Mouse (Mus musculus) thymus, adult 18-20 months (tissue): Measurements from ENCODE around the gene Pxmp4.
A peak's percentile ranks its signal among the peaks of the same experiment; 100 is the strongest.

Experiments used
- DNase-seq, 2 experiments: peaks; one replicate each; pipeline ENCODE4 v3.0.0; 2022; ENCODE audit warnings: mixed read lengths in 2 of 2

Pxmp4 gene

DNA sequence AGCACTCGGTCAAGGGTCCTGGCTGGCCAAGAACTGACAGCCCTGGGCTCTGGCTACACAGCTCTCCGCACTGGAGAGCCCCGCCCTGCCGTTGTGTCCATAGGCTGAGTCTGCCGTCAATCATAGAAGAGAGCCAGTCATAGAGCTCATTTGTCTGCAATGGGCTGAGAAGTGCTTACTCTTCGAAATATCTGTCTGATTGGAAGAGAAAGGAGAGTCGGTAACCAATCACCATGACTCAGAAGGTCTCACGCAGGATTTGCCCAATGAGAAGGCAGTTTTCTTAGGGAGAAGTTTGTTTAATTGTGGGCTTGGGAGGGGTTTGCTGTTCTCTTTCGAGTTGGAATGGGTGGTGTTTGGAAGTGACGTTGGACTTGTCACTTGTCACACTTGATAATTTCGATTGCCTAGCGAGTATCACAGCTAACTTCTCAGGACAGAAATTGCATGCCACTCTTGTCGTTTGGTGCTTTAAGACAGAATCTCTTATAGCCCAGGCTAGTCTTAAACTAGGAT is at the start of gene Pxmp4:
Pxmp4 (minus strand) TSS at position 71 of the 516 bp plus-strand sequence.
- DNase-seq, result peak; percentile 92 to 98

DNA sequence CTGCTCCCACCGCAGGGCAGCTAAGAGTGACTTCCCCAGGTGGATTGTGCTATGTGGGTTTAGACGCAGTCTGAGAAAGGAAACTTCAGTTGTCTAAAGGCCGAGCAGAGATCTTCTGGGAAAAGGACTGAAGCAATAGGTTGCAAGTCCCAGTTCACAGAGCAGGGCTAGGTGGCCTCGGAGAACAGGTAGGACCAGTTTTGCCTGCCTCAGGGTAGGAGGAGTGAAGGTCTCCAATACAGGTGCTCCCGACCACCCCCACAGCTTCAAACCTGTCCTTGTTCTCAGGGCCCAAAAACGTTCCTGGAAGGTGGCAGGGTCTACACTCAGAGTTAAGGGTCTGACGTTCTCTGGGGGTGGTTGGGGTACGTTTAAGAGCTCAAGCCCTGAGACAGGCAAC is 47.9 kb upstream of the Pxmp4 start, which contains the start of gene Chmp4b:
Chmp4b (plus strand) TSS at position 343 of the 400 bp plus-strand sequence.
- no peak for DNase-seq

DNA sequence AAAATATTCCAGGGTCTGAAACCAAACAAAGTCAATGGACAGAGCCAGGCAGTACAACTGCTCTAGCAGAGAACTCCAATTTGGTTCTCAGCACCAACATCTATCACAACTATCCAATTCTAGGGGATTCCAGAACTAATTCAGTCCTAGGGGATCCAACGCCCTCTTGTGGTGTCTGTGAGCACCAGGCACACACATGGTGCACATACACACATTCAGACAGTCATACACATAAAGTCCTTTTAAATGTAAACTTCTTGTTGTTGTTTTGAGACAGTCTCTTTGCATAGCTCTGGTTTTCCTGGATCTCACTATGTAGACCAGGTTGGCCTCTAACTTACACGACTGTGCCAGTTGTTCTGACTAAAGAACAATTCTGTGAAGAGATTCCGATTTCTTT is 46.9 kb upstream of the Pxmp4 start:
- DNase-seq, result no peak

DNA sequence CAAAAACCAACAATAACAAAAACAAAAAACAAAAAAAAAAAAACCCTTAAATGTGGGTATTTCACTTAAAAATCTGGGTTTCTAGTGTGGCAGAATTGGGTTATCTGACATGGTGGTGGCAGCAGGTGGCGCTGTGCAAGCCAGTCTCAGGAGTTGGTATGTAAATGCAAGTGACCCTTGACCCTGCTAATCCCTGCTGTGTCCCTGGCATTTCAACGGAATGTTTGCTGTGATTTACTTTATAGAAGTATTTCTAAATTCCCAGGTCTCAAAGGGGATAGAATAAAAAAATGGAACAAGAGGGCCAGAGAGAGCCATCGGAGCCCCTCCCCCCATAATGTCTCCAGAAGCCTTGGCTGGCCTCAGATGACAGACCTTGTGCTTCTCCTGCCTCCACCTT is 44.6 kb upstream of the Pxmp4 start:
- DNase-seq, result no peak

DNA sequence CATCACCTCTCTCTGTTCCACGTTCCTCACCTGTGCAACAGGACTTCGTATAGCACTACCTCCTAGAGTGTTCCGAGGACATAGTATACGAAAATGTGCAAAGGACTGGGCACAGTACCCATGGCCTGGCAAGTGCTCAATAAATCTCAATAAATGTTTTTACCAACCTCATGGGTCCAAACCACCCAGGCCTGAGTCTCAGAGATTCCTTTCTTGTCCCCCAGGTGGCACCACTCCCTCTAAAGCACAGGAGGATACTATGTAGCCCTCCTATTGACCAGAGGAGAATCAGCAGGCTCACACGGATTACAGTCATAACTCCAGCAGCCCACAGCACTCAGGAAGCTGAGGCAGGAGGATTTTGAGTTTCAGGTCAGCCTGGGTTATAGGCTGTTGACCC is 43.1 kb upstream of the Pxmp4 start:
- no peak for DNase-seq

DNA sequence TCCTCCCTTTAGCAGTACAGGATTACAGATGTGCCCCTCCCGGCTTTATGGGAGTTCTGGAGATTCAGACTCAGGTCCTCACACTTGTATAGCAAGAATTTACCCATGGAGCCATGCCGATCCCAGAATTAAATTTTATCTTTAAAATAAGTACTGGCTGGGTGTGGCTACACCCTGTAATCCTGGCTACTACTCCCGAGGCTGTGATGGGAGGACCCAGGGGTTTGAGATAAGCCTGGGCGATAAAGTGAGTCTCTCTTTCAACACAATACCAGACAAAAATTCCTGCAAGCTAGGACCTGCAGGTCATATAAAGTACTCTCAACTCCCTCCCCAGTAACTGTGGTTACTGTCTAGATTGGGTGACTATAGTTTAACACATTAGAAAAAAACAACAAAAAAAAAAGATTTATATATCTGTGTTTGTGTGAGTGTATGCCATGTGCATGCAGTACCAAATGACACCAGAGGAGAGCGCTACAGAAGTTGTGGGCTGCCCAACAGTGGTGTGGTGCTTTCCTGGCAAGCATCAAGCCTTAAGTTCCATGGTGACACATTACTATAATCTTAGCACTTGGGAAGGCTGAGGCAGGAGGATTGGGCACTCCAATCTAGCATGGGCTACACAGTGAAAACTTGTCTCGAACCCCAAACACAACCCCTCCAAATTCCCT is 39.3 kb upstream of the Pxmp4 start:
- DNase-seq, result no peak

DNA sequence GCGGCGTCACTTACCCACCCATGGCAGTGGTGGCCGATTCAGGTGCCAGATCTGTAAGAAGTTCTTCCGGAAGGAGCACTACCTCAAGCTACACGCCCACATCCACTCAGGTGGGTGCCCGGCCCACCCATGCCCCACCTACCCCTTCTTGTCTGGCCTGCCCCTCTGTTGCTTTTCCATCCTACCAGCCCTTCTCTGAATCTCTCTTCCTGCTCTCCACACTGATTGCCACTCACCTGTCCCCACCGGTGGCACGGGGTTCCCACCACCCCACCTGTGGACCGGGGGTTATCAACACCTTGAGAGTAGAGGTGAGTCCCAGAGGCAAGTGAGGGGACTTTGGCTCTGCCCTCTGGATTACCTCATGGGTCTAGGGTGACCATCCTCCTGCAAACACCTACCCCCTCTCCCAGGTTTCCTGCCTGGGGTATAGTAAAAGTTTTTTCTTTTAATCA is 38.5 kb upstream of the Pxmp4 start:
- DNase-seq, result no peak

DNA sequence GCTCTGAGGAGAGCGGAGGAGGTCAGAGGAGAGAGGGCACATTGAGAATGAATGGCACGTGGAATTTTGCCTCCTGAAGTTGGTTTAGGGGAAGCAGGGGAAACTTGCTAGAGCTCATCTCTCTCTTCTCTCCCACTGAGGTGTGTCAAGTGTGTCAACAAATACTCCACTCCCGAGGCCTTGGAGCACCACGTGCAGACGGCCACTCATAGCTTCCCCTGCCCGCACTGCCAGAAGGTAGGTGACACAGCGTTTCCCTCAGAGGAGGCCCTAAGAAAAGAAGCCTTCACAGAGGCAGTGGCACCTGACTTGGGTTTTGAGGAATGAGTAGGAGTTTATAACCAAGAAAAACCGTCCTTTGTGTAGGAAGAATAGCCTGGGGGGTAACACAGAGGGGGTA is 37.7 kb upstream of the Pxmp4 start:
- no peak for DNase-seq

DNA sequence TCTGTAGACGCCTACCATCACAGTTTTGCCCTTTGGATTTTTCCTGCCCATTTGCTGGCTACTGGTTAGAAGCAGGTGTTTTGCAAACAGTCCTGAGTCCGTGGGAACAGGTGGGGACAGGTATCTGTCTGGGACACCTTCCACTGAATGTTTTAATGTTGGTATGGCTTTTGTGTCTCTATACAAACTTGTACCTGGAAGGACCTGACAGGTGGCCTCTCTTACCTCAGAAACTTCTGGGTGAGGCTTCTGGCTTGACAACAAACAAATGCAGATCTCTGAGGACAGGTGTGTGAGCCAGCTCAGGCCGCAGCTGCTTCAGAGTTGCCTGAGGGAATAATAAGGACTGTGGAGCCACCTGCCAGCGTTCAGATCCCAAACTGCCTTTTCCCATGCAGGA is 35.6 kb upstream of the Pxmp4 start:
- DNase-seq, result no peak

DNA sequence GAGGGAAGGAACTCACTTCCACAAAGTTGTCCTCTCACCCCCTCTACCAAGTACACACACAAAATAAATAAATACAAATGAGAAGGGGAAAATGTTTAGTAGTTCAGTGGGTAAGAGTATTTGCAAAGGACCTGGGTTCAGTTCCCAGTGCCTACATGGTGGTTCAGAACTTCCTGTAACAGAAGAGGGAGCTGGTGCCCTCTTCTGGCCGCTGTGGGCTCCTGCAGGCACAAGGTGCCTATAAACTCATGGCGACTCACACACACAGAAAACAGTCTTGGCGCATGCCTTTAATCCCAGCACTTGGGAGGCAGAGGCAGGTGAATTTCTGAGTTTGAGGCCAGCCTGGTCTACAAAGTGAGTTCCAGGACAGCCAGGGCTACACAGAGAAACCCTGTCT is 35.0 kb upstream of the Pxmp4 start:
- DNase-seq, result no peak

DNA sequence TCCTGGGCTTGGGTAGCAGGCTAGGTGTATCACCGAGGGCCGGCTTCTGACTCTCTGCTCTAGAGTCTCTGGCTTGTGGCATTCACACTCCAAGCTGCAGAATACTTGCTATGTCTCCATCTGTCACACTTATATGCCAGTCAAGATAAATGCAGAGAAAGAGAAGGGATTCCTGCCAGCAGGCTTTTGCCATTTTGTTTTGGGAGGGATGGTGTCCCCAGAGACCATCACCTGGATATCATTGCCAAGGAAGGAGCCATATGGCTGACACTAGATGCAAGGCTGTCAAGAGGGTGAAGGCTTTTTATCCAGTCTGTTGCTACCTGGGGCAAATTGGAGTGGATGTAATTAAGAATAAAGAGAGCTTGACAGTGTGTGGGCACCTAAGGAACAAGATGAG is 32.3 kb upstream of the Pxmp4 start:
- no peak for DNase-seq

DNA sequence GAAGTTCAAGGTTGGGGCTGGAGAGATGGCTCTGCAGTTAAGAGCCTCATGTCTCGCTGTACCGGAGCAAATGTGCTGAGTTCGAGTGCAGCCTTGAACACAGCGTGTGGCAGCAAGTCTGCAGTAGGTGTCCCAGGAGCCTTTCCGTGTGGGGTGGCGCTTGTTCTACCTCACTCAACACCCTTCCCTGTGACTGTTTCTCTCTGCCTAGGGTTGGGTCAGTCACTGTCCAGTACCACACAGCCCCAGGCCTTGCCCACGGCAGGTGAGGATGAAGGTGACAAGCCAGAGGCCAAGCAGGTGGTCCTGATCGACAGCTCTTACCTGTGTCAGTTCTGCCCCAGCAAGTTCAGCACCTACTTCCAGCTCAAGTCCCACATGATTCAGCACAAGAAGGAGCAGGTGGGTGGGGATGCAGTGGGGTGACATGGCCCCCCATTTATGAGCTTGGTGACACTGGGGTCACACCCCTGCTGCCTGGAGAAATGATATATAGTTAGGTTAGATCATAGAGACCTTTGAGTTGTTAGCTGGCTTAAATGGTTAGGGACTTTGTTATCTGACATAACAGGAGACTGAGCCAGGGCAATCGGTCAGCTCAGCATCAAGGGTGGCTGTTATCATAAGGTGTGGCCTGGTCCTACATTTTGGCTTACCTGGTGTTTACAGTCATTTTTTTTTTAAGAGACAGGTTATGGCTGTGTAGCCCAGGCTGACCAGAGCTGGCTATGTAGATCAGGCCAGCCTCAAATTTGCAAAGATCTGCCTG is 30.6 kb upstream of the Pxmp4 start:
- no peak for DNase-seq

DNA sequence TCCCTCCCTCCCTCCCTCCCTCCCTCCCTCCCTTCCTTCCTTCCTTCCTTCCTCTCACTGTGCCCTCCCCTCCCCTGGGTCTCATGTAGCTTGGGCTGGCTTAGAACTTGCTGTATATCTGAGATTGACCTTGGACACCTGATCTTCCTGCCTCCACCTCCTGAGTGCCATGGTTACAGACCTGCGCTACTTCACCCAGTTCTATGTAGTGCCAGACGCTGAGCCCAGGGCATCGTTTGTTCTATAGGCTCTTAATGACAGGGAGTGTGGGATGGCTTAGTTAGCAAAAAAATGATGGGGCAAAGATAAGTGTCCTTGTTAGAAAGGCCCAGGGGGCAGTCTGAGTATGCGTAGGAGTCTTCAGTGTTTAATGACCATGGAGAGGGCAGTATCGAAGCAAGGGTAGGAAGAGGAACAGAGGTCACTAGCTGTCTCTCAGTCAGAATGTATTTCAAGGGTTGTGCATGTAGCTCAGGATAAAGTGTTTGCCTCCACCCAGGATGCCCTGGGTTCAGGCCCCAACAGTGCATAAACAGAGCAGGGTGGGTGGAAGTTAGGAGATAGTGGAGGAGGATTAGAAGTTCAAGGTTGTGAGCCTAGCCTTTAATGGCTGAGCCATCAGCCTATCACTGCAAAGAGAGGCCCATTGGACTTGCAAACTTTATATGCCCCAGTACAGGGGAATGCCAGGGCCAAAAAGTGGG is 29.7 kb upstream of the Pxmp4 start:
- no peak for DNase-seq

DNA sequence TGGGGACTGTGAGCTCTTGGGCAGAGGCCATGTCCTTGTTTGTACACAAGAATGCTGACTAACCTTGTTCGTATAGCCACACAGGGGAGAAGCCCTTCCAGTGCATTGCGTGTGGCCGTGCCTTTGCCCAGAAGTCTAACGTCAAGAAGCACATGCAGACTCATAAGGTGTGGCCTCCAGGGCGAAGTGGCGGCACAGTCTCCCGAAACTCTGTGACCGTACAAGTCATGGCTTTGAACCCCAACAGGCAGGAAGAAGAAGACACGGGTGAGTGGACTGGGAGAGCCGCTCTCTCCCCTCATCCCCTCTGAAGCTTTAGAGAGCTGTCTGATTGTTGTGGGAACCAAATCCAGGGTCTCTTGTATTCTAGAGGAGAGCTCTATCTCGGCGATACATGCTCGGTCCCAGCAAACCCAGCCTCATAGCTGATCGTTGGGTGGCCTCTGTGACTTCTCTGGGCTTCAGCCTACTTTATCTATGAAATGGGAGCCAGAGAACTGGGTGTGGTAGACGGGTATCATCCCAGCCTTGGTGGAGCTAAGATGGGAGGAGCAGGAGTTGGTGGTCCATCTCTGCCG is 28.8 kb upstream of the Pxmp4 start:
- no peak for DNase-seq

DNA sequence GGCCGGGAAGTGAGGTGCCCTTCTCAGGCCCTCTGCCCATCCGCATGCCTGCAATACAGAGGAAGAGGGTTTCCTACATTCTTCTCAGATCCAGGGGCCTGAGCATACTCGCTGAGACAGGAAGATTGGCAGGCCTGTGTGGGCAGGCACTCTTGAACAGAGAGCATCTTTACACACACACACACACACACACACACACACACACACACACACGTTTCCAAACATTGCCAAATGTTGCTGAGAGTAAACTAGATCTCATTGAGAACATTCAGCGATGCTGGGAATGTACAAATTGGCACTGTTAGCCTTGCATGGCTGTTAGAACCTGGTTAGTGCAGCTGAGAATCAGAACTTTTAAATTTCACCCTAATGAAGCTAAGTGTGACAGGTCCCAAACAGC is 27.0 kb upstream of the Pxmp4 start:
- DNase-seq, result no peak

DNA sequence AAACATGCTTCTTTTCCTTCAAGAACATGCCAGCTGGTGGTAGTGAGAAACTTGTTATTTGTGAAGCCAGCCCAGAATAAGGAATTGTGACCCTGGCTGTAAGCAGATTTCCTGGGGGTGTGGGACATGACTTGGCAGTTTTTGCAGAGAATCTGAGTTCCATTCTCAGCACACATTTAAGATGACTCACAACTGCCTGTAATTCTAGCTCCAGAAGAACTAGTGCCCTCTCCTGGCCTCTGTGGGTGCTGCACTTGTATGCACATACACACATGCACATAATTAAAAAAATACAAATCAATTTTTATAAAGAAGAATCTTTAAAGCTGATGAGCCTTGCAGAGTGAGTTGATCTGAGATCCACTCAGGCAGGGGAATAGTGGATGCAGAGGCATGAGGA is 20.6 kb upstream of the Pxmp4 start:
- no peak for DNase-seq

DNA sequence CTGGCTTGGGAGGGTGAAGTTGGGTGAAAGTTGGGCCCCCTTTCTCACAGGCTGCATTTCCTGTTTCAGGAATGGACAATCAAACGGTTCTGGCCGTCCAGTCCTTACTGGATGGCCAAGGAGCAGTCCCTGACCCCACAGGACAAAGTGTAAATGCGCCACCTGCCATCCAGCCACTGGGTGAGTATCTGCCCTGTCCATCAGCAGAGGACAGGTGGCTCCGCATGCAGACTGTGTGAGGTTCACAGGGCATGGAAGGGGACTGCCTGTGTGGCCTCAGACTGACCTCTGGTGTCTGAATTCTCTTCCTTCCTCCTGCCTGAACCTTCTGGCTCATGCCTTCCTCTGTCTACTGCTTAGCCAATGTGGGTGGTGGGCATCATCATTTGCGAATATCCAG is 18.2 kb upstream of the Pxmp4 start:
- no peak for DNase-seq

DNA sequence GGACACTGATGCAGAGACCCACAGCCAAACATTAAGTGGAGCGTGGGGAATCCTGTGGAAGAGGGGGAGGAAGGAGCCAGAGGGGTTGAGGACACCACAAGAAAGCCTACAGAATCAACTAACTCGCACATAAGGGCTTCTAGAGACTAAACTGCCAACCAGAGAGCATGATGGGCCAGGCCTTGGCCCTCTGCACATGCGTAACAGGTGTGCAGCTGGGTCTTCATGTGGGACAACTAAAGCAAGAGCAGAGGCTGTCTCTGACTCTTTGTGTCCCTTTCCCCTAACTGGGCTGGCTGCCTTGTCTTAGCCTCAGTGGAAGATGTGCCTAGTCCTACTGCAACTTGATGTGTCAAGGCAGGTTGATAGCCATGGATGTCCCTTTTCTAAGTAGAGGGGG is 13.6 kb upstream of the Pxmp4 start:
- DNase-seq, result peak; percentile 59 to 72

DNA sequence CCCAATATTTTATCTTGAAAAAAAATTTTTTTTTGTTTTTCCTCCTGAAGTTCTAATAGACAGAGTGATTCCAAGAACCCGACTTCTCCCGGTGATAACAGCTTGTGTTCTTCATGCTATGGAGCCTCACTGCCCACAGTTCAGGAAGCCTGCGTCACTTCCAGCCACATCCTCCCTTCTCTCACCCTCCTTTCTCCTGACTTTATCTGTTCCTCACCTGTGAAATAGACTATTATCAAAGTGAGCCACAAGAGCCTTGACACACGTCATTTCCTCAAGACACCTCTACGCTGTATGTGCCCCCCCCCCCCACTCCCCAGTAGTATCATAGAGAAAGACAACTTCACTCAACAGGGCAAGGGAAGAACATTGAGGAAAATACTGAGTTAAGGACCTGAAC is 12.2 kb upstream of the Pxmp4 start:
- peak in 1 of 2 experiments; percentile 46 for DNase-seq

DNA sequence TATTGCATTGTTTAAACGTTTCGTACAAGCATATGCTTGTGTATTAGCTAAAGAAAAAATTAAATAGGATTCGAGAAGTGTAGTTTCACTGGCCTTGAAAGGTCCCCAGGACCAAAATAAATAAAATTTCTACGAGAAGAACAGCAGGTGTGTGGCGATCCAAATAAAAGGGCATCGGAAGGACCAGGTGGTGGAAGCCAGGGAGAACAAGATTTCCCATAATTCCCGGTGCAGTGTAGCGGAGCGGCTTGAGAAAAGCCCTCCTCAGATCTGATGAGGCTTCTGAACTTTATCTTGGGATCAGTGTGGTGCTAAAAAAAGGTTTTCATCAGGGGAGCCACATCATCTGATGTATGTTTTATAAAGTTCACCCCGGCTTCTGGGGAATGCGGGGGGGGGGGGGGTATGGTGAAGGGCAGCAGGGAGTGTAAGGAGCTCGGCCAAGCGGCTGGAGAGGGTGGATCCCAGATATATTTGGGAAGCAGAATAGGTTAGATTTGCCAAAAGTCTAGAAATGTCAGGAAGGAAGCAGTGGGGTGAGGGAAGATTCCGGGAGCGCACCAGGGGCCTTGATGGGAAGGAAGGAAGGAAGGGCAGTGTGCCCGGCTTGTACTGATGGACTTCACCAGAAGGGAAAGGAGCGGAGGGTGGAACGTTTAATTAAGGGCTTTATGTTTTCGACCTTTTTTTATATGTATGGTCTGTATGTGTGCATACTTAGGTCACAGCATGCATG is 11.5 kb upstream of the Pxmp4 start:
- DNase-seq, result no peak

DNA sequence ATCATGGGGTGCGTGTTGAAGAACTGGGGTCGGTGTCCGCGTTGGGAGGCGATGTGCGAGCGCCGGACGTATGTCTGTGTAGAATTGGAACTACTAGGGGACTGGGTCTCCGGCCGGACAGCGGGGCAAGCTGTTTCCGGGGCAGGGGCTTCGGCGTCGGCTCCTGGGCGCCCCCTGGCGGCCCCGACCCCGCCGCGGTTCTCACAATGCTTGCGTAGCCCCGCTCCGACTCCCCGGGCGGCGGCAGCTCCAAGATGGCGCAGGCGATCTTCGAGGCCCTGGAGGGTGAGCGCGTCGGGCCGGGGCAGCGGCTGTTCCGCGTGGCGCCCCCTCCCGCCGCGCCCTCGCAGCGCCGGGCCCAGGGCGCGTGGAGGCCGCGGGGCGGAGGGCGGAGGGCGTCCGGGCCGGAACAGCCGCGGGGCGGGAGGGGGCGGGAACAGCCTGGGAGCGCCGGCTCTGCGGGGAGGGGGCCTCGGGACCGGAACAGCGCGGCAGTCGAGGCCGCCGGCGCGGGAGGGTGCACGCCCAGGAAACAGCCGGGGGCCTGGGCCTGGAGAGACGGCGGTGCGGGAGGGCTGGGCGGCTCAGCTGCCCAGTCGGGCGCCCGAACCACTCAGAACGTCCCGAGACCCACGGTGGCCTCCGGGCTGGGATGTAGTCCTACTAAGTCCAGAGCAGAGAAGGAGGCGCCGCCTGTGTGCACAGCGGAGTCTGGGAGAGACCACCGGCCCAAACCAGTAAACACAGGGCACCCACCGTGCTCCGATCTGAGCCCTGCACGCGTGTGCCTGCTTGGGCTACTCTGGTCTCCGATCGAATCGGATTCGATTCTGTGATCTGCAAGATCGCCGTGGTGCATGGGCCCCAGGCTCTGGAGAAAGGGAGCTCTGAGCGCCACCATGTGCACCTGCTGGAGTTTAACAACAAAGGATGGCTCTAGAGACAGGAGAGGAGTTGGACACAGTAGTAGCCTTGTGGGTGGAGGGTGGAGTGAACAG is 9.9 kb upstream of the Pxmp4 start, which contains the start of the genes Zfp341 and 4930519P11Rik:
Zfp341 (plus strand) TSS at position 180 of the 998 bp plus-strand sequence.
4930519P11Rik (minus strand) TSS at position 320 of the 998 bp plus-strand sequence.
- DNase-seq, result peak; percentile 87
